Mouse (Mus musculus) C2C12 (cell line): ENCODE results near the gene Myg1. TPM values are rescaled to one million over a fixed set of nuclear protein-coding genes. Genes with fewer than 3 reads are reported as not detected.
A peak's percentile ranks its signal among the peaks of the same experiment; 100 is the strongest.

ENCODE experiments used
- H3K27me3 ChIP-seq: one replicate; pipeline ENCODE4 v1.6.1; 2011; ENCODE audit not compliant: control insufficient read depth, insufficient read depth, insufficient read length
- H3K36me3 ChIP-seq: one replicate; pipeline ENCODE4 v1.6.1; 2011; ENCODE audit not compliant: control insufficient read depth, insufficient read depth
- H3K4me3 ChIP-seq: one replicate; pipeline ENCODE4 v1.5.1; 2011; ENCODE audit warnings: mild to moderate bottlenecking, control low read depth; ENCODE audit not compliant: poor library complexity, insufficient read depth, severe bottlenecking
- H3K79me2 ChIP-seq: one replicate; pipeline ENCODE4 v1.6.1; 2011; ENCODE audit not compliant: control insufficient read depth, insufficient read depth
- H3K79me3 ChIP-seq: one replicate; pipeline ENCODE4 v1.6.1; 2011; ENCODE audit warnings: low read depth, control low read depth
- H3ac ChIP-seq: one replicate; pipeline ENCODE3; 2011; ENCODE audit warnings: low read depth; ENCODE audit not compliant: control insufficient read depth, insufficient read length
- CEBPB ChIP-seq: IDR thresholded peaks from one replicate; pipeline ENCODE4 v1.6.1; 2011; ENCODE audit warnings: low read depth, mild to moderate bottlenecking, control low read depth, moderate library complexity
- CTCF ChIP-seq: IDR thresholded peaks from one replicate; pipeline ENCODE4 v1.5.1; 2011; ENCODE audit not compliant: control insufficient read depth, insufficient read depth, insufficient read length
- FOSL1 ChIP-seq: IDR thresholded peaks from one replicate; pipeline ENCODE4 v1.8.0; 2011; ENCODE audit warnings: mild to moderate bottlenecking, low read length; ENCODE audit not compliant: poor library complexity, insufficient read depth, severe bottlenecking
- MAX ChIP-seq: IDR thresholded peaks from one replicate; pipeline ENCODE4 v1.6.1; 2011; ENCODE audit warnings: mild to moderate bottlenecking, control low read depth
- MYOD1 ChIP-seq: IDR thresholded peaks from one replicate; pipeline ENCODE4 v1.6.1; 2011; ENCODE audit warnings: low read depth; ENCODE audit not compliant: control insufficient read depth, insufficient read length
- MYOG ChIP-seq: IDR thresholded peaks from one replicate; pipeline ENCODE4 v1.6.1; 2011; ENCODE audit not compliant: control insufficient read depth, insufficient read length; ENCODE audit errors: extremely low read depth
- USF1 ChIP-seq: IDR thresholded peaks from one replicate; pipeline ENCODE4 v1.6.1; 2011; ENCODE audit warnings: low read depth, mild to moderate bottlenecking, control low read depth, moderate library complexity
- polyA plus RNA-seq: library from polyadenylated mRNA; unstranded; fragments of >200 nt; fragmentation: generic; extraction: Trizol; gene quantifications from one replicate; pipeline ENCODE4 v1.2.1, GENCODE M21; 2012; ENCODE audit warnings: missing spikeins

Myg1 gene
- polyA plus RNA-seq, 1 experiment, result 152 TPM

DNA sequence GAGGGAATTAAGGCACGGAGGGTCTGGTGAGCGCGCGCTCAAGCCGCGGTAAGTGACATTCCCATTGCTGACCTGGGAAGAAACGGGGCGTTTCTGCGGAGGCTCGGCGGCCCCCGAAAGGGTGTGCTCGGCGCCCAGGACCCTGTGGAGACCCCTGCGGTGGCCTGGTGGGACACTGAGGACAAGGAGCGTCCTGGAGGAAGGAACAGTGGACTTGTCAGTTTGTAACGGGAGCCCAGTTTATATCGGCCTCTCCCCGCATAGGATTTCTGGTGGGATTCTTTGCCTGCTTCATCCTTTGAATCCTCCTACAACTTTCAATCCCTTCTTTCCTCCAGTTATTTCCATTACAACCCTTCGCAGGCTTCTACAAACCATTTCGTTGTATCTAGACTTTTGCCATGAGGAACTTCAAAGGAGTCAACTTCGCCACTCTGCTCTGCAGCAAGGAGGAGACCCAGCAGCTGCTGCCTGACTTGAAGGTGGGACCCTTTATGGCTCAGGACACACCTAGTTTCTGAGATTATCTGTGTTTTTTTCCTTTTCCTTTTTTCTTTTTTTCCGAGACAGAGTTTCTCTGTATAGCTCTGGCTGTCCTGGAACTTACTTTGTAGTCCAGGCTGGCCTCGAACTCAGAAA is 35.0 kb upstream of the Myg1 start:
- peaks cover 19% of the 10 kb centered on the region for H3K79me3 ChIP-seq
- H3K36me3 ChIP-seq, result peaks cover 37% of the 10 kb centered on the region
- no peak for TF ChIP-seq MAX
- TF ChIP-seq CTCF, result no peak
- no peak for TF ChIP-seq CEBPB
- TF ChIP-seq MYOG, result no peak
- no peak for TF ChIP-seq FOSL1
- TF ChIP-seq MYOD1, result no peak
- no peak for TF ChIP-seq USF1
- peak overlapping the region; percentile 98 for H3K4me3 ChIP-seq
- peaks cover 54% of the 10 kb centered on the region for H3K79me2 ChIP-seq
- H3ac ChIP-seq, result peak overlapping the region; percentile 92
- no peaks in the 10 kb centered on the region for H3K27me3 ChIP-seq

DNA sequence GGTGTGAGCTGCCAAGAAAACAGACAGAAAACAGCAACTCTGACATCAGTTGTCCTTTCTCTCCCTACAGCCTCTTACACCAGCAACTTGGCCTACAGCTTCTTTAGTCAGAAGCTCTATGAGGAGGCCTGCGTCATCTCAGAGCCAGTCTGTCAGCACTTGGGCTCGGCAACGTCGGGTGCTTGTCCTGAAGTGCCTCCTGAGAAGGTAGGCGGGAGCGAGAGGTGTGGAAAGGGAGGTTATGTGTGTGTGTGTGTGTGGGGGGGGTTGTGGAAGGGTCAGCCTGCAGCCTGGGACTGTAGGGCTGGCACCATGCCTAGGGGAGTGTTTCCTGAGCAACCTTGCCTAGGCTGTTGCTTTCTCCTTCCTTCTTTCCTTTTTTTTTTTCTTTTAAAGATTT is 29.0 kb upstream of the Myg1 start:
- no peaks in the 10 kb centered on the region for H3K27me3 ChIP-seq
- no peak overlapping the region for H3ac ChIP-seq
- peaks cover 94% of the 10 kb centered on the region for H3K36me3 ChIP-seq
- H3K79me3 ChIP-seq, result peaks cover 6% of the 10 kb centered on the region
- H3K79me2 ChIP-seq, result peaks cover 40% of the 10 kb centered on the region
- no peak overlapping the region for H3K4me3 ChIP-seq
- TF ChIP-seq USF1 (no peak), MYOD1 (no peak), FOSL1 (no peak), MYOG (no peak), MAX (no peak), CEBPB (no peak), CTCF (no peak)

DNA sequence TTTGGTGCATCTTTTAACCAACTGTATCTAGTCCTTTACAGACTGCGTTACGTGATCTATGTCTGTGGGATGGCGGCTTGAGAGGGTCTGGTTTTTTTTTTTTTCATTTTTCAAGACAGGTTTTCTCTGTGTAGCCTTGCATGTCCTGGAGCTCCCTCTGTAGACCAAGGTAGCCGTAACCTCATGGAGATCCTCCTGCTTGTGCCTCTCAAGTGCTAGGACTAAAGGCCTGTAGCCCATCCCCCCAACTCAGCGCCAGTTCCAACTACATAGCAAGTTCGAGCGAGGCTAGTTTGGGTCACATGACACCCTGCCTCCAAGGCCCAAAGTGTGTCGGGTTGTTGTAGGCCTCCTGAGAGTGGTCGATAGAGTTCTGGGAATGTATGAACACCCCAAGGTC is 22.8 kb upstream of the Myg1 start:
- Histone ChIP-seq H3K79me3 (no peaks in the 10 kb centered on the region), H3K36me3 (peaks cover 99% of the 10 kb centered on the region), H3K79me2 (no peaks in the 10 kb centered on the region), H3K4me3 (no peak overlapping the region), H3ac (no peak overlapping the region), H3K27me3 (no peaks in the 10 kb centered on the region)
- TF ChIP-seq MAX, result no peak
- no peak for TF ChIP-seq USF1
- no peak for TF ChIP-seq CTCF
- no peak for TF ChIP-seq MYOD1
- TF ChIP-seq CEBPB, result no peak
- no peak for TF ChIP-seq MYOG
- TF ChIP-seq FOSL1, result no peak

GRCm38 (mm10) chr15:102310074-102310845 is 21.2 kb upstream of the Myg1 start:
- H3K79me3 ChIP-seq, result no peaks in the 10 kb centered on the region
- TF ChIP-seq FOSL1 (no peak), MYOG (no peak), CTCF (no peak), MYOD1 (no peak), USF1 (no peak), CEBPB (no peak), MAX (no peak)
- no peak overlapping the region for H3K4me3 ChIP-seq
- H3K36me3 ChIP-seq, result peaks cover 99% of the 10 kb centered on the region
- H3ac ChIP-seq, result no peak overlapping the region
- H3K79me2 ChIP-seq, result no peaks in the 10 kb centered on the region
- no peaks in the 10 kb centered on the region for H3K27me3 ChIP-seq

GRCm38 (mm10) chr15:102311489-102311888 is 20.0 kb upstream of the Myg1 start:
- Histone ChIP-seq H3K79me3 (no peaks in the 10 kb centered on the region), H3K27me3 (no peaks in the 10 kb centered on the region), H3K79me2 (no peaks in the 10 kb centered on the region), H3ac (no peak overlapping the region), H3K36me3 (peaks cover 99% of the 10 kb centered on the region), H3K4me3 (no peak overlapping the region)
- TF ChIP-seq CTCF, result no peak
- no peak for TF ChIP-seq MYOD1
- TF ChIP-seq MAX, result no peak
- TF ChIP-seq MYOG, result no peak
- TF ChIP-seq FOSL1, result no peak
- TF ChIP-seq CEBPB, result no peak
- TF ChIP-seq USF1, result no peak
